Mouse (Mus musculus) olfactory bulb, adult 2 months (tissue): ENCODE data around the gene Nfatc2. TPM values are rescaled to one million over a fixed set of nuclear protein-coding genes. Genes with fewer than 3 reads are reported as not detected.

Source experiments
- H3K27ac ChIP-seq: fragments of 200-500 bp; 2 replicates; pipeline ENCODE4 v1.5.1; 2012; ENCODE audit warnings: low read depth, low read length; ENCODE audit not compliant: insufficient read depth
- H3K4me1 ChIP-seq: fragments of 200-500 bp; 2 replicates; pipeline ENCODE4 v1.6.1; 2012; ENCODE audit warnings: low read length; ENCODE audit not compliant: control insufficient read depth, insufficient read depth
- H3K4me3 ChIP-seq: fragments of 200-500 bp; 2 replicates; pipeline ENCODE4 v1.5.1; 2012; ENCODE audit warnings: mild to moderate bottlenecking, low read depth, low read length, moderate library complexity; ENCODE audit not compliant: insufficient read depth
- CTCF ChIP-seq: fragments of 200-500 bp; IDR thresholded peaks from 2 replicates; pipeline ENCODE4 v1.5.1; 2012; ENCODE audit warnings: low read depth, mild to moderate bottlenecking, low read length, moderate library complexity; ENCODE audit not compliant: insufficient read depth
- POLR2A ChIP-seq: fragments of 200-500 bp; IDR thresholded peaks from 2 replicates; pipeline ENCODE4 v1.6.1; 2012; ENCODE audit warnings: mild to moderate bottlenecking, low read depth, low read length, moderate library complexity; ENCODE audit not compliant: insufficient read depth
- WGBS: fragments of 180-500 bp; shearing (Covaris S2); methylation state at CpG from one replicate; pipeline ENCODE4 v1.1.7; 2018; 5-methylcytosine and 5-hydroxymethylcytosine counted together
- polyA plus RNA-seq: library from polyadenylated mRNA; stranded (reverse); fragments of >200 nt; gene quantifications from 2 replicates; pipeline ENCODE4 v1.2.4, GENCODE M21; 2012; ENCODE audit warnings: low replicate concordance; ENCODE audit not compliant: missing spikeins, insufficient read depth, insufficient read length

Nfatc2 gene
- polyA plus RNA-seq, 1 experiment = not detected

DNA sequence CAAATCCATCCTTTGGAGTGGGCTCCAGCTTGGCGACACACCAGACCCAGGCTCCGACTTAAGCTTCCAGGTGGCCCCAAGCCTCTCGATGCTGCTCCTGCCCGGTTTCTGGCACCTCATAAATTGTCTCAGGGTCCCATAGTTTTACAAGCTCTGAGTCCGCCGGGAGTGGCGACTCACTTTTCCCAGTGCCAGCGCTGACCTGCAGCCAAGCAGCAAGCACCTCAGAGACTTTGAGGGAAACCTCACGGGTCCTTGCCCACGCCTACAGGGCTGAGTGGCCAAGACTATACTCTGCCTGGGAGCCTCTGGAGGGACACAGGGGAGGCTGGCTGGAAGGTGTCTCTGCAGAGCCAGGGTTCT, 74.0 kb downstream of the Nfatc2 start:
- WGBS = 83% methylated on average over 10 of the region's 10 CpGs
- Histone ChIP-seq H3K4me3 (no peak overlapping the region), H3K4me1 (peaks cover 31% of the 10 kb centered on the region), H3K27ac (no peak overlapping the region)
- TF ChIP-seq CTCF (no peak), POLR2A (no peak)

DNA sequence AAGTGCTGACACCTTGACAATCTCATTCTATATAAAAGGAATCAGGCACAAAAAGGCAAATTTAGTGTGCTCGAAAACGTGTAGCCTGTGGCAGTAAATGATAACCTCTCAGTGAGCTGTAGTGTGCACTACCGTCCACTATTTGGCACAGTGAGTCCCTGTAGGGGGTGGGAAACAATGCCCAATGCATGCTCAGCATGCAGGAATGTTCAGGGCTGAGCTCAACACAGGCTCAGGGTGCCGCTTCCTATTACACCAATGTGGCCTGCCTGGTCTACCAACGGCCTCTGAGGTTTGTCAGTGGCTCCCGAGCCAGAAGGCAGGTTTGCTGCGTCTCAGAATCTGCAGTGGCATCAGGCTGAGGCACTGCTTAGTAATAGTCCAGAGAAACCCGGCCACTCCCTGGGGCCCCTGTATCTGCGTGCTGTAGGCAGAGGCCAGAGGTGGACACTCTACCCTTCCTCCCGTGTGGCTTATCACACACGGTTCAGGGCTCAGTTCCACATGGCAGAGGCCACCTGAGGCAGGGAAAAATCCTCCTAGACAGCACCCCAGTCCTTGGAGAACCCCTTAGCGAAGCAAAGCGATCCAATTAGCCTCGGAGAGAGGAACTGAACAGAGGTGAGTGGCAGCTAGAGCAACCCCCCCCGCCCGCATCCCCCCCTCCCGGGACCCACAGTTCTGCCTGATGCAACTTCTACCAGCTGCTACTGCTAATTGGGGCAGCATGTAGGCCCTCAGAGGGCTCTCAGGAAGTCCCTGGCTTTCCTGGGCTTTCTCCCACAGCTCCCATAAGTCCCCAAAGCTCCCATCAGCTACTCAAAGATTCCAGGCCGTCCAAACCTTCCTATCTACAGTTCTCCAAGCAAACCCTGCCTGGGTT, 74.7 kb downstream of the Nfatc2 start:
- no peak overlapping the region for H3K27ac ChIP-seq
- TF ChIP-seq CTCF (no peak), POLR2A (no peak)
- WGBS = 83% methylated on average over 18 of the region's 18 CpGs
- H3K4me1 ChIP-seq = peaks cover 32% of the 10 kb centered on the region
- no peak overlapping the region for H3K4me3 ChIP-seq

DNA sequence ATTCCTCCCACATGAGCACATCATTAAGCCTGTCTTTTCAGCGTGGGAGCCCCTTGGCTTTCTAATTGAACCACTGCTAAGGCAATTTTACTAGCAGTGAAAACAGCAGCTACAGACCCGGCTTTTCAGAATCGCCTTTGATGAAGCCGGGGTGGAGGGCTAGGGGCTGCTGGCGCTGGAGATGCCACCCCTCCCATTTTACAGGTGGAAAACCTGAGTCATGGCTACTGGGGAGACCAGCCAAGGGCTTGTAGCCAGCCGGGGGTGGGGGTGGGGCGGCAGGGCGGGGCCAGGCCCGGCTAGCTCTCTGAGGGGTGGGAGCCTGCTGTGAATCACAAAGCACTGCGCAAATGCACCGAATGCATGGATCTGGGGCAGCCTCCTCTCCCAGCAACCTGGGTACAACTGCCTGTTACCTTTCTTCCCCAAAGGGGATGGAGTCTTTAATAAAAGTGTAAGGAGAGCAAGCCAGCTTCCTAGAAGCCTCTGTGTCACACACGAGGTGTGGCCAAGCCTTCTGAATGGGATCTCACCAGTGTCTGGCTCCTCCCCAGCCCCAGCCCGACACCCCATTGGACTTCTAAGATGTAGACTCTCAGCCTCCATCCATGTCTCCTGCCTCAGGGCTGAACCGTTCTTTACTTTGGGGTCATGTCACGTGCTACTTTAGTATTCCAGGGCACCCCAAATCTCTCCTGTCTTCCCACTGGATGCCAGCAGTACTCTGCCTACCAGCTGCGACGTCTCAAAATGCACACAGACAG, 75.9 kb downstream of the Nfatc2 start:
- WGBS = 10% methylated on average over 17 of the region's 17 CpGs
- H3K27ac ChIP-seq = no peak overlapping the region
- H3K4me3 ChIP-seq = no peak overlapping the region
- TF ChIP-seq POLR2A (no peak), CTCF (no peak)
- peaks cover 31% of the 10 kb centered on the region for H3K4me1 ChIP-seq

DNA sequence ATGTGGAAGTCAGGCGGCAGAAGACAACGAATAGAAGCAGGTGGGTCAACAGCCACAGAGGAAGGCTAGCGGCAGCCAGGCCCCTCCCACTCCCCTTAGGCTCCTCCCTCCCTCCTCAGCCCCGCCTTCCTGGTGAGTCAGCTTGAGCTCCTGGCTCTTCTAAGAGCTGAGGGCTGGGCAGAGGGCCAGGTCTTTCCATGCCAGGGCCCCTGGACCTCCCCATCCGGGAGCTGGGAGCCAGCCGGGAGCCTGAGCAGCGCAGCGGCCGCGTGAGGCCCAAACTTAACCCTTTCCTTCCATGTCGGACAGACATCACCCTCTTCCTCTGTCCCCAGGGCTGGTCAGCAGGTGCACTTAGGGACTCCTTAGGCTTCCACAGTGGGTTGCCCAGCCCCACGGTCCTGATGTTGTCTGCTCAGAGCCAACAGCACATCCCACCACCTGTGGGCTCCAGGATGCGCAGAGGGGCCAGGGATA, 76.5 kb downstream of the Nfatc2 start:
- 12% methylated on average over 13 of the region's 13 CpGs for WGBS
- Histone ChIP-seq H3K4me3 (no peak overlapping the region), H3K4me1 (peaks cover 31% of the 10 kb centered on the region), H3K27ac (no peak overlapping the region)
- no peak for TF ChIP-seq CTCF
- TF ChIP-seq POLR2A = no peak

DNA sequence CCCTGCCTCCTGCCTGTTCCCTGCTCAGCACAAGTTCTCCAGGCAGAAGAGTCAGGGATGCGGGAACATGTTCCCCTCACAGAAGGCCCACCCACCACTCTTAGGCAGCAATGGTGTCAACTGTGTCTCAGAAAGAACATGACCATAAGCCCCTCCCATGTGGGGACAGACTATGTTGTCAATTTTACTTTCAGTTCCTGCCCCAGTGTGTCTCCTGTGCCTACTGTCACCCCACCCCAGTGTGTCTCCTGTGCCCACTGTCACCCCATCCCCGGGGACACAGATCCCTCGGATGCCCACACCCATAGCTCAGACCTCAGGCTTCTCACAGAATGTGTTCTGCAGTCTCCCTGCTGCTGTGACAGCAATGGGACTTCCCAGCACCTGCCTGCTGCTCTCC, 79.2 kb downstream of the Nfatc2 start:
- Histone ChIP-seq H3K4me1 (peaks cover 37% of the 10 kb centered on the region), H3K4me3 (no peak overlapping the region), H3K27ac (no peak overlapping the region)
- no peak for TF ChIP-seq POLR2A
- no peak for TF ChIP-seq CTCF
- 56% methylated on average over 3 of the region's 3 CpGs for WGBS

DNA sequence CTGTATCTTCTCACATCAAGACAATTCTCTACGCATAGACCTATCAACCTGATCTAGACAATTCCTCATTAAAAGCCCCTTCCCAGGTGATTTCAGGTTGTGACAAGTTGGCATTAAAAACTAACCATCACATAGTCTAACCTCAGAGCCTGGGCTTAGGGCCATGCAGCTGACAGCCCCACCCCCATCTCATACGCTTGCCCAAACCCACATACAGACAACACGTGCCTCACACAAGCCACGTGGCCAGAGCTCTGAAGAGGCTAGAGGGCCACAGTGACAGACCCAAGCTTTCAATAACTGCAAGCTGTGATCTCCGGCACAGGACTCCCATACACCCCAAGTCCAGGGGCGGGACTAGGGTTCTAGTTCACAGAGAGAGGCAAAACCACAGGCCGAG, 80.7 kb downstream of the Nfatc2 start:
- Histone ChIP-seq H3K4me3 (no peak overlapping the region), H3K27ac (no peak overlapping the region), H3K4me1 (peaks cover 39% of the 10 kb centered on the region)
- WGBS = 95% methylated on average over 7 of the region's 7 CpGs
- TF ChIP-seq POLR2A = no peak
- TF ChIP-seq CTCF = no peak

DNA sequence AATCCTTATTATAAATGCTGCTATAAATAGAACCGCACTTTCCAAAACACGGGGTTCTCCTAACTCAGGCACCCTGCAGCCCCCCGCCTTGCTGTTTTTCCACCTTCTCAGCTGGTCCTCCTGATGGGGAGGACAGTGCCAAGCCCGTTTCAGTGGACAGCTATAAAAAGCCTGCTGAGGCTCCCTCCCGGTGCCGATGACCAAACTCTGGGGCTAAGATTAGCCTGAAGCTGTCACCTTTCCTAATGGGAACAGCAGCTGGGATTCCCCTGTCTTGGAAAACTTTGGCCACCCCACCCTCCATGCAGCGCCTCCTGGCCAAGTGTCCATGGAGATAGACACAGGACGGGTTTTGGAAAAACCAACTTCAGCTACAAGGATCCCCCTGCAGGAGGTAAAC, 81.9 kb downstream of the Nfatc2 start:
- Histone ChIP-seq H3K27ac (no peak overlapping the region), H3K4me1 (peaks cover 27% of the 10 kb centered on the region), H3K4me3 (no peak overlapping the region)
- 74% methylated on average over 8 of the region's 8 CpGs for WGBS
- TF ChIP-seq CTCF (no peak), POLR2A (no peak)

DNA sequence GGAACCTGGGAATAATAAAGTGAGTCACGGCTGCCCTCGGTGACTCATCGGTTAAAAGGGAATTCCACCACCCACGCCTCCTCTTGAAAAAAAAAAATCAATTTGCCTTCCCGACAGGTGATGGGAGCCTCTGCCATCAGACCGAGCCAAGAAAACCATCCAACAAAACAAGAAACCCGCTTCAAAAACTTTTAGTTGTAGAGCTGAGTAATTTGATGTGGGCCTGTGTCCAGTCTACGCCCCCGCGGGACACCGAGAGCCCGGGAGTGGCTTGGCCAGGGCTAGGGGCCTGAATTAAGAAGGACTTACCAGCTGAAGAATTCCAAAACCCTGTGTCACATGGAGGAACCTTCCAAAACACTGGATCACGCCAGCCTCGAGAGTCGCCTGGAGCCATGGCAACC, 83.2 kb downstream of the Nfatc2 start:
- H3K27ac ChIP-seq = no peak overlapping the region
- no peak overlapping the region for H3K4me3 ChIP-seq
- no peak for TF ChIP-seq POLR2A
- TF ChIP-seq CTCF = no peak
- WGBS = 34% methylated on average over 15 of the region's 15 CpGs
- H3K4me1 ChIP-seq = peaks cover 27% of the 10 kb centered on the region

DNA sequence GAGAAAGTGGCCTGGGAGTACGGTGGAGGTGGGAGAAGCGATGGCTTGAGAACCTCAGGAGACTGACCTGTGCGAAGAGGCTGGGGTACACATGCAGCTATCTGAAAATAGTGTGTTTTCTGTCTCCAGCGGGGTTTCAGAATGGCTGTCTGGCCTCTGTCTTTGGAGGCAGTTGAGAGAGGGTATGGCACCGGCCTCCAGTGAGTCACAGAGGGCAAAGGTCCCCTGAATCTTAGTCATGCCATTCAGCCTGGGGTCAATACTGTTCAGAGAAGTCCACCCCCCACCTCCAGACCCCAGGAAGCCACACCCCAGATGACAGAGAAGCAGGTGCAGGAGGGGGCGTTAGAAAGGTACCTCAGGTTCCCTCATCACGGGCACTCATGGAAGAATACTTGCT, 83.7 kb downstream of the Nfatc2 start:
- H3K27ac ChIP-seq = no peak overlapping the region
- WGBS = 86% methylated on average over 7 of the region's 7 CpGs
- TF ChIP-seq POLR2A (no peak), CTCF (no peak)
- H3K4me1 ChIP-seq = peaks cover 25% of the 10 kb centered on the region
- no peak overlapping the region for H3K4me3 ChIP-seq
